28 mouse cellular contexts compared by ENCODE assay signal in the genomic region with DNA sequence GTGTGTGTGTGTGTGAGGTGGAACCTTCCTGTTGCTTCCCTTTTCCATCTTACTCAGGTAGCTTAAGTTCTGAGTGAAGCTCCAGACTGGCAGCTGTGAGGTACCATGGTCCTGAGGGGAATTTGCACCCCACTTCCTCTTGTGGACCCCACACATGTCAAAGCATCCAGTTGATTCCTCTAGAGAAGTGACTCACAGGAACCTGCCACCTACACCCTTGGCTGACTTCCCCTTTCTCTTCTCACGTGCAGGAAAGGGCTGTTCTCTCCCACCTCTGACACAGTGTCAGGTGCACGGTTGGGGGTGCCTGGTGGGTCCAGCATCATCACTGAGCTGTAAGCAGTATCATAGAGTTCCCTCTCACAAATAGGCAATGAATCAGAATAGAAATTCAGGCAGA. TPM values are rescaled to one million over a fixed set of nuclear protein-coding genes. Genes with fewer than 3 reads are reported as not detected.
DNase-seq lines count a peak whose midpoint lies in the region; ATAC-seq and TF ChIP-seq lines count a peak whose summit lies in the region.
"Had no signal": no experiment of that assay in that cellular context is flagged by ENCODE, and none has a peak within 500 bp of the region (broad histone marks: within the 10 kb centered on the region; RNA-seq: fewer than 3 reads in every experiment).

No protein-coding gene starts in this region.

- H3K4me3 ChIP-seq in bone marrow, adult 2 months (replicated peaks; ENCODE audit: control insufficient read depth, low read depth, low read length), result no peak overlapping the region
- H3K4me3 ChIP-seq in forebrain, embryonic 12.5 days (replicated peaks), result no peak overlapping the region
- no peak overlapping the region for H3K4me3 ChIP-seq in midbrain, embryonic 15.5 days
- H3K4me3 ChIP-seq: embryonic facial prominence, embryonic 13.5 days; forebrain, embryonic 10.5 days; heart, adult 2 months; hindbrain, embryonic 13.5 days; lung, embryonic 15.5 days; midbrain, embryonic 10.5 days; stomach, embryonic 15.5 days had no signal

- 0 out of 2 replicates have a peak, but pooled peaks cover 1% of the 10 kb centered on the region for H3K27me3 ChIP-seq in forebrain, embryonic 12.5 days
- H3K27me3 ChIP-seq in midbrain, embryonic 15.5 days (replicated peaks), result no peaks in the 10 kb centered on the region
- H3K27me3 ChIP-seq: embryonic facial prominence, embryonic 13.5 days; hindbrain, embryonic 13.5 days; lung, embryonic 15.5 days; stomach, embryonic 15.5 days had no signal

- no peak for TF ChIP-seq POLR2A in bone marrow, adult 2 months (IDR thresholded peaks at IDR 0.05; ENCODE audit: borderline replicate concordance, control insufficient read depth, low read depth, low read length)

- ATAC-seq in monocyte, adult 5-6 weeks (replicated peaks; ENCODE audit: insufficient number of reproducible peaks, low FRiP score, low TSS enrichment, poor library complexity, severe bottlenecking), result peak; percentile 65
- ATAC-seq in forebrain, embryonic 12.5 days (ENCODE audit: low FRiP score), result no peak
- ATAC-seq in midbrain, embryonic 15.5 days (replicated peaks), result no peak
- ATAC-seq: activated CD4-positive, CD25-positive, alpha-beta regulatory T cell, adult 4 months; intestine, postnatal 0 days had no signal

- TF ChIP-seq CTCF in bone marrow, adult 2 months (IDR thresholded peaks at IDR 0.05; ENCODE audit: control insufficient read depth, insufficient read depth, low read length), result no peak

- no peaks in the 10 kb centered on the region for H3K9me3 ChIP-seq in forebrain, embryonic 12.5 days
- H3K9me3 ChIP-seq in midbrain, embryonic 15.5 days, result no peaks in the 10 kb centered on the region
- H3K9me3 ChIP-seq: embryonic facial prominence, embryonic 13.5 days; forebrain, embryonic 10.5 days; hindbrain, embryonic 13.5 days; lung, embryonic 15.5 days; midbrain, embryonic 10.5 days; stomach, embryonic 15.5 days had no signal

- DNase-seq in lung, postnatal 25 days (ENCODE audit: low spot score), result peak; percentile 45
- DNase-seq in lung, postnatal 10 days, result no peak
- no peak for DNase-seq in cerebellum, adult 9-10 months
- DNase-seq in left cerebral cortex, postnatal 36 days (ENCODE audit: low spot score in 2 of 2), result no peak
- DNase-seq: cerebellum, adult 11-12 months; kidney, postnatal 36 days; left cerebral cortex, postnatal 4 days; right cerebral cortex, postnatal 25 days; thymus, postnatal 14 days had no signal

- H3K4me2 ChIP-seq in forebrain, embryonic 12.5 days, result no peak overlapping the region
- H3K4me2 ChIP-seq in midbrain, embryonic 15.5 days, result no peak overlapping the region
- H3K4me2 ChIP-seq: embryonic facial prominence, embryonic 13.5 days; hindbrain, embryonic 13.5 days; liver, embryonic 11.5 days; lung, embryonic 15.5 days; stomach, embryonic 15.5 days had no signal

- no peaks in the 10 kb centered on the region; the same call in 1 of the 2 replicates for H3K4me1 ChIP-seq in bone marrow, adult 2 months (ENCODE audit: control insufficient read depth, insufficient read depth, low read length)
- H3K4me1 ChIP-seq in forebrain, embryonic 12.5 days, result peaks cover 8% of the 10 kb centered on the region
- peaks cover 7% of the 10 kb centered on the region; the same call in 1 of the 2 replicates for H3K4me1 ChIP-seq in midbrain, embryonic 15.5 days
- H3K4me1 ChIP-seq: embryonic facial prominence, embryonic 13.5 days; lung, embryonic 15.5 days had no signal

- 2% methylated on average over 2 of the region's 2 CpGs for WGBS in bone marrow, adult 2 months
- WGBS in forebrain, embryonic 12.5 days, result 56% methylated on average over 2 of the region's 2 CpGs
- 60% methylated on average over 2 of the region's 2 CpGs for WGBS in midbrain, embryonic 15.5 days

- H3K36me3 ChIP-seq in forebrain, embryonic 12.5 days (replicated peaks), result no peaks in the 10 kb centered on the region
- H3K36me3 ChIP-seq in midbrain, embryonic 15.5 days (replicated peaks), result no peaks in the 10 kb centered on the region
- H3K36me3 ChIP-seq: embryonic facial prominence, embryonic 13.5 days; forebrain, embryonic 10.5 days; hindbrain, embryonic 13.5 days; lung, embryonic 15.5 days; midbrain, embryonic 10.5 days; stomach, embryonic 15.5 days had no signal

- H3K27ac ChIP-seq in bone marrow, adult 2 months (ENCODE audit: control insufficient read depth, insufficient read depth, low read depth, low read length, poor library complexity), result peak overlapping the region; percentile 36; the same call in 1 of the 2 replicates
- no peak overlapping the region for H3K27ac ChIP-seq in forebrain, embryonic 12.5 days
- H3K27ac ChIP-seq in midbrain, embryonic 15.5 days, result no peak overlapping the region
- H3K27ac ChIP-seq: embryonic facial prominence, embryonic 13.5 days; forebrain, embryonic 10.5 days; heart, adult 2 months; hindbrain, embryonic 13.5 days; lung, embryonic 15.5 days; midbrain, embryonic 10.5 days; stomach, embryonic 15.5 days had no signal

- no peak overlapping the region for H3K9ac ChIP-seq in forebrain, embryonic 12.5 days
- H3K9ac ChIP-seq in midbrain, embryonic 15.5 days, result no peak overlapping the region
- H3K9ac ChIP-seq: embryonic facial prominence, embryonic 13.5 days; hindbrain, embryonic 13.5 days; lung, embryonic 15.5 days; stomach, embryonic 15.5 days had no signal

- intact Hi-C loops in left cerebral cortex, postnatal 36 days (cut with DNase I), result no loop called here

RNA-seq across cellular contexts. Expression of gene H2-Aa, which starts 5.9 kb away (rescaled TPM):
- polyA plus RNA-seq in bone marrow, adult 2 months (2011; ENCODE audit: insufficient read depth, insufficient read length, low replicate concordance, missing spikeins), result 65.0 and 143 TPM in 2 replicates
- total RNA-seq in monocyte, adult 5-6 weeks (2017), result 387 to 602 TPM (median 587 TPM) in 3 replicates
- 1 to 10 TPM; 2.6 to 3.4 TPM for total RNA-seq in left cerebral cortex, postnatal 36 days (2021)
- not detected in 2 replicates for polyA plus RNA-seq in forebrain, embryonic 12.5 days (2016; fragmentation: Nextera tagmentation; extraction: Ambion mirVana)
- polyA plus RNA-seq in midbrain, embryonic 15.5 days (2015; fragmentation: Nextera tagmentation; extraction: Ambion mirVana), result 0.30 and 0.61 TPM in 2 replicates
- polyA plus RNA-seq: C2C12; liver, embryonic 11.5 days; midbrain, embryonic 10.5 days; neural tube, embryonic 11.5 days had no signal

RNA-seq across cellular contexts. Expression of gene H2-Eb1, which starts 12.1 kb away (rescaled TPM):
- polyA plus RNA-seq in bone marrow, adult 2 months (2011; ENCODE audit: insufficient read depth, insufficient read length, low replicate concordance, missing spikeins), result 32.6 and 82.7 TPM in 2 replicates
- 415 to 638 TPM (median 573 TPM) in 3 replicates for total RNA-seq in monocyte, adult 5-6 weeks (2017)
- total RNA-seq in left cerebral cortex, postnatal 36 days (2021), result 1 to 10 TPM; 2.7 to 2.9 TPM
- polyA plus RNA-seq in forebrain, embryonic 12.5 days (2016; fragmentation: Nextera tagmentation; extraction: Ambion mirVana), result 1.1 and 1.2 TPM in 2 replicates
- polyA plus RNA-seq in midbrain, embryonic 15.5 days (2015; fragmentation: Nextera tagmentation; extraction: Ambion mirVana), result 2.9 and 3.1 TPM in 2 replicates
- polyA plus RNA-seq: C2C12 had no signal

RNA-seq across cellular contexts. Expression of gene H2-Eb2, which starts 31.9 kb away (rescaled TPM):
- polyA plus RNA-seq in bone marrow, adult 2 months (2011; ENCODE audit: insufficient read depth, insufficient read length, low replicate concordance, missing spikeins), result 0.29 and 0.60 TPM in 2 replicates
- total RNA-seq in monocyte, adult 5-6 weeks (2017), result 4.9 to 11.5 TPM (median 8.6 TPM) in 3 replicates
- not detected for total RNA-seq in left cerebral cortex, postnatal 36 days (2021)
- polyA plus RNA-seq in forebrain, embryonic 12.5 days (2016; fragmentation: Nextera tagmentation; extraction: Ambion mirVana), result not detected in 2 replicates
- 0.08 and 0.19 TPM in 2 replicates for polyA plus RNA-seq in midbrain, embryonic 15.5 days (2015; fragmentation: Nextera tagmentation; extraction: Ambion mirVana)
- total RNA-seq: adrenal gland, postnatal 4 days; heart, adult 2 months; layer of hippocampus, postnatal 25 days; left cerebral cortex, postnatal 4 days had no signal
- polyA plus RNA-seq: C2C12; cortical plate, adult 2 months; embryonic facial prominence, embryonic 13.5 days; forebrain, embryonic 10.5 days; intestine, postnatal 0 days; liver, embryonic 11.5 days; midbrain, embryonic 10.5 days; neural tube, embryonic 11.5 days; stomach, embryonic 15.5 days had no signal

RNA-seq across cellular contexts. Expression of gene H2-Ab1, which starts 36.0 kb away (rescaled TPM):
- 73.7 and 175 TPM in 2 replicates for polyA plus RNA-seq in bone marrow, adult 2 months (2011; ENCODE audit: insufficient read depth, insufficient read length, low replicate concordance, missing spikeins)
- 588 to 931 TPM (median 911 TPM) in 3 replicates for total RNA-seq in monocyte, adult 5-6 weeks (2017)
- total RNA-seq in left cerebral cortex, postnatal 36 days (2021), result 1 to 10 TPM; 1.9 to 2.5 TPM
- polyA plus RNA-seq in forebrain, embryonic 12.5 days (2016; fragmentation: Nextera tagmentation; extraction: Ambion mirVana), result 1.9 and 2.5 TPM in 2 replicates
- 1.4 and 2.3 TPM in 2 replicates for polyA plus RNA-seq in midbrain, embryonic 15.5 days (2015; fragmentation: Nextera tagmentation; extraction: Ambion mirVana)
- polyA plus RNA-seq: C2C12 had no signal

RNA-seq across cellular contexts. Expression of gene H2-Ob, which starts 54.8 kb away (rescaled TPM):
- 30.9 and 72.2 TPM in 2 replicates for polyA plus RNA-seq in bone marrow, adult 2 months (2011; ENCODE audit: insufficient read depth, insufficient read length, low replicate concordance, missing spikeins)
- 59.1 to 84.6 TPM (median 63.2 TPM) in 3 replicates for total RNA-seq in monocyte, adult 5-6 weeks (2017)
- not detected for total RNA-seq in left cerebral cortex, postnatal 36 days (2021)
- polyA plus RNA-seq in forebrain, embryonic 12.5 days (2016; fragmentation: Nextera tagmentation; extraction: Ambion mirVana), result not detected in 2 replicates
- polyA plus RNA-seq in midbrain, embryonic 15.5 days (2015; fragmentation: Nextera tagmentation; extraction: Ambion mirVana), result 0.06 and 0.18 TPM in 2 replicates
- total RNA-seq: left cerebral cortex, postnatal 4 days had no signal
- polyA plus RNA-seq: C2C12; embryonic facial prominence, embryonic 13.5 days; forebrain, embryonic 10.5 days; liver, embryonic 11.5 days; midbrain, embryonic 10.5 days; neural tube, embryonic 11.5 days had no signal

Comparison
In these comparisons a context has a peak if more than half of its experiments do, and no peak if none do; other contexts are left out.
1. RNA of gene H2-Aa, which starts 5.9 kb away (polyA plus RNA-seq): 65.0 to 143 TPM in bone marrow, adult 2 months; 0.30 to 0.61 TPM in midbrain, embryonic 15.5 days and not detected in forebrain, embryonic 12.5 days; every median in the first group is over 10 times any median in the second.